Mouse (Mus musculus): ENCODE data around the gene Add1. TPM values are rescaled to one million over a fixed set of nuclear protein-coding genes. Genes with fewer than 3 reads are reported as not detected.

The Add1 gene
- polyA plus RNA-seq, 1 experiment, result 152 TPM

GRCm38 (mm10) chr5:34660591-34661130 is 87.2 kb downstream of the Add1 start:
- H3K4me3 ChIP-seq (ENCODE audit: extremely low read depth, insufficient read depth, insufficient read length), result peak overlapping the region; percentile 80
- H3K27me3 ChIP-seq (ENCODE audit: control insufficient read depth, insufficient read depth, low read length), result no peaks in the 10 kb centered on the region
- peak overlapping the region; percentile 92 for H3K27ac ChIP-seq (ENCODE audit: insufficient read depth, low read length)
- peaks cover 7% of the 10 kb centered on the region for H3K36me3 ChIP-seq (ENCODE audit: control insufficient read depth, insufficient read depth, low read length)
- H3K4me1 ChIP-seq (ENCODE audit: control insufficient read depth, insufficient read depth, insufficient read length), result peaks cover 2% of the 10 kb centered on the region; the same call in 1 of the 2 replicates
- under 1% methylated on average over 57 of the region's 57 CpGs for WGBS
- no peak for TF ChIP-seq POLR2A (IDR thresholded peaks at IDR 0.05; ENCODE audit: low read depth, low read length)
- DNase-seq (ENCODE audit: low read depth in 1 of 2, low spot score in 2 of 2), result no peak

- WGBS, result 87% methylated on average over 4 of the region's 4 CpGs
- H3K4me3 ChIP-seq (ENCODE audit: extremely low read depth, insufficient read depth, insufficient read length), result no peak overlapping the region
- DNase-seq (ENCODE audit: low read depth in 1 of 2, low spot score in 2 of 2), result no peak
These were observed 88.4 kb downstream of the Add1 start for GRCm38 (mm10) chr5:34661909-34662308.

GRCm38 (mm10) chr5:34663231-34663630 is 89.8 kb downstream of the Add1 start:
- no peaks in the 10 kb centered on the region for H3K27me3 ChIP-seq (ENCODE audit: control insufficient read depth, insufficient read depth, low read length)
- H3K4me1 ChIP-seq (ENCODE audit: control insufficient read depth, insufficient read depth, insufficient read length), result peaks cover 2% of the 10 kb centered on the region; the same call in 1 of the 2 replicates
- H3K27ac ChIP-seq (ENCODE audit: insufficient read depth, low read length), result no peak overlapping the region
- TF ChIP-seq POLR2A (IDR thresholded peaks at IDR 0.05; ENCODE audit: low read depth, low read length) (no peak), CTCF (IDR thresholded peaks at IDR 0.05; ENCODE audit: extremely low read depth, insufficient read depth, insufficient read length, insufficient replicate concordance) (no peak)
- H3K36me3 ChIP-seq (ENCODE audit: control insufficient read depth, insufficient read depth, low read length), result no peaks in the 10 kb centered on the region; the same call in 1 of the 2 replicates
- 94% methylated on average over 2 of the region's 2 CpGs for WGBS
- no peak overlapping the region for H3K4me3 ChIP-seq (ENCODE audit: extremely low read depth, insufficient read depth, insufficient read length)
- no peak for DNase-seq (ENCODE audit: low read depth in 1 of 2, low spot score in 2 of 2)

More at GRCm38 (mm10) chr5:34661909-34662308, 88.4 kb downstream of the Add1 start:
- Histone ChIP-seq H3K36me3 (ENCODE audit: control insufficient read depth, insufficient read depth, low read length) (no peaks in the 10 kb centered on the region; the same call in 1 of the 2 replicates), H3K4me1 (ENCODE audit: control insufficient read depth, insufficient read depth, insufficient read length) (peaks cover 2% of the 10 kb centered on the region; the same call in 1 of the 2 replicates), H3K27me3 (ENCODE audit: control insufficient read depth, insufficient read depth, low read length) (no peaks in the 10 kb centered on the region), H3K27ac (ENCODE audit: insufficient read depth, low read length) (no peak overlapping the region)
- TF ChIP-seq CTCF (IDR thresholded peaks at IDR 0.05; ENCODE audit: extremely low read depth, insufficient read depth, insufficient read length, insufficient replicate concordance), result no peak
- TF ChIP-seq POLR2A (IDR thresholded peaks at IDR 0.05; ENCODE audit: low read depth, low read length), result no peak

GRCm38 (mm10) chr5:34669493-34669892 is 96.0 kb downstream of the Add1 start:
- DNase-seq (ENCODE audit: low read depth in 1 of 2, low spot score in 2 of 2), result no peak
- WGBS, result 84% methylated on average over 2 of the region's 2 CpGs
- no peak for TF ChIP-seq CTCF (IDR thresholded peaks at IDR 0.05; ENCODE audit: extremely low read depth, insufficient read depth, insufficient read length, insufficient replicate concordance)
- no peak for TF ChIP-seq POLR2A (IDR thresholded peaks at IDR 0.05; ENCODE audit: low read depth, low read length)
- H3K4me1 ChIP-seq (ENCODE audit: control insufficient read depth, insufficient read depth, insufficient read length), result no peaks in the 10 kb centered on the region
- H3K36me3 ChIP-seq (ENCODE audit: control insufficient read depth, insufficient read depth, low read length), result peaks cover 2% of the 10 kb centered on the region; the same call in 1 of the 2 replicates
- H3K4me3 ChIP-seq (ENCODE audit: extremely low read depth, insufficient read depth, insufficient read length), result no peak overlapping the region
- H3K27ac ChIP-seq (ENCODE audit: insufficient read depth, low read length), result no peak overlapping the region
- H3K27me3 ChIP-seq (ENCODE audit: control insufficient read depth, insufficient read depth, low read length), result no peaks in the 10 kb centered on the region

- H3K36me3 ChIP-seq (ENCODE audit: control insufficient read depth, insufficient read depth, low read length), result peaks cover 2% of the 10 kb centered on the region; the same call in 1 of the 2 replicates
- no peak for DNase-seq (ENCODE audit: low read depth in 1 of 2, low spot score in 2 of 2)
- H3K27me3 ChIP-seq (ENCODE audit: control insufficient read depth, insufficient read depth, low read length), result no peaks in the 10 kb centered on the region
- TF ChIP-seq CTCF (IDR thresholded peaks at IDR 0.05; ENCODE audit: extremely low read depth, insufficient read depth, insufficient read length, insufficient replicate concordance) (no peak), POLR2A (IDR thresholded peaks at IDR 0.05; ENCODE audit: low read depth, low read length) (no peak)
- H3K27ac ChIP-seq (ENCODE audit: insufficient read depth, low read length), result no peak overlapping the region
- no peak overlapping the region for H3K4me3 ChIP-seq (ENCODE audit: extremely low read depth, insufficient read depth, insufficient read length)
- no peaks in the 10 kb centered on the region for H3K4me1 ChIP-seq (ENCODE audit: control insufficient read depth, insufficient read depth, insufficient read length)
- WGBS, result 87% methylated on average over 4 of the region's 4 CpGs
These were observed 96.8 kb downstream of the Add1 start for GRCm38 (mm10) chr5:34670280-34670679.

Other genes starting within 250 kb of the Add1 start
- 37.8 and 38.4 TPM in 2 replicates for gene Rnf4, start 237.4 kb upstream of the Add1 start, polyA plus RNA-seq (2012; rRNA removed)
- 28.0 and 37.6 TPM in 2 replicates for gene Fam193a, start 203.7 kb upstream of the Add1 start, polyA plus RNA-seq (2012; rRNA removed)
- 23.3 and 27.4 TPM in 2 replicates for gene Tnip2, start 59.7 kb upstream of the Add1 start, polyA plus RNA-seq (2012; rRNA removed)
- gene Sh3bp2, start 47.8 kb upstream of the Add1 start, polyA plus RNA-seq (2012; rRNA removed), result 50.7 and 51.3 TPM in 2 replicates
- 138 and 181 TPM in 2 replicates for gene Mfsd10, start 63.5 kb downstream of the Add1 start, polyA plus RNA-seq (2012; rRNA removed)
- gene Nop14, start 86.5 kb downstream of the Add1 start, polyA plus RNA-seq (2012; rRNA removed), result 10.8 and 12.6 TPM in 2 replicates
- 1.5 TPM in 2 replicates for gene Grk4, start 86.7 kb downstream of the Add1 start, polyA plus RNA-seq (2012; rRNA removed)
- 11.9 TPM in 2 replicates for gene Htt, start 188.1 kb downstream of the Add1 start, polyA plus RNA-seq (2012; rRNA removed)

Data from spleen, adult 2 months (tissue).